Mouse (Mus musculus): ENCODE results near the gene Mknk2. TPM values are rescaled to one million over a fixed set of nuclear protein-coding genes. Genes with fewer than 3 reads are reported as not detected.

Gene Mknk2
- polyA plus RNA-seq, 1 experiment from 2014 or later = 103 TPM

DNA sequence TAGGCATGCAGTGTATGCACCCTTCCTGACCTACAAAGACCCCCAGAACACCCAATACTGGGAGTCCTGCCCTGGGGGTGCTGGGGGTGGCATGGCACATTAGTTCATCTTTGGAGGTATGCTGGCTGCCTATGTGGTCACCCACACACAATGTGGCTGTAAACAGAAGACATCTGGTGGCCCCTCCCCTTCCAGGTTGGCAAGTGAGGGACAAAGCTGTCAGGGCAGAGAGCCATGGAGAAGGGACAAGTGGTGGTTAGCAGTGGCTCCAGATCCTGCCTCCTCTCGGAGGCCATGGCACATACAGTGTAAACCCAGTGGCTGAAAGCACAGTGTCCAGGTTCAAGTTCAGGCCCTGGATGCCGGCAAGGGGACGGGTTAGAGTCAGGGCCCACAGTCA is 8.7 kb upstream of the Mknk2 start:
- 93% methylated on average over 3 of the region's 3 CpGs for WGBS
- no peak overlapping the region for H3K9ac ChIP-seq
- H3K9me3 ChIP-seq (replicated peaks) = no peaks in the 10 kb centered on the region
- ATAC-seq (replicated peaks; ENCODE audit: low FRiP score) = no peak
- no peak overlapping the region for H3K4me3 ChIP-seq (replicated peaks)
- no peaks in the 10 kb centered on the region for H3K4me1 ChIP-seq
- H3K27me3 ChIP-seq = no peaks in the 10 kb centered on the region
- peaks cover 54% of the 10 kb centered on the region for H3K36me3 ChIP-seq
- no peak overlapping the region for H3K27ac ChIP-seq
- H3K4me2 ChIP-seq = no peak overlapping the region

DNA sequence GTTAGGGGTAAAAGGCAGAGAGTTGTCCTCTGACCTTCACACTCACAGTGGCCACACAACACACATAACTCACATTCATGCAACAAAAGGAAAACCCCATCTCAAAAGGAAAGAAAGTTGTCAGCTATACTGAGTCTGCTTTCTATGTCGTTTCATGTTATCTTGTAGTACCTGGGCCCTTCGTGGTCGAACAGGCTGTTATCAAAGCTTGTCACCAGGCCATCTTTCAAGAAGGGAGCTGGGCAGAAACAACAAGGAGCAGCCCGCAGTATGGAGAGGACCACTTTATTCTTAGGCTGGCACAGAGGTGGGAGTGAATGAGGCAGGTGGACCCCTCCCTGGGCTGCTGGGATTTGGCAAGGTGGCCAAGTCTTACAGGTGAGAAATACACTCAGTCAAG is 7.1 kb upstream of the Mknk2 start:
- Histone ChIP-seq H3K4me1 (peaks cover 5% of the 10 kb centered on the region), H3K27ac (no peak overlapping the region), H3K27me3 (no peaks in the 10 kb centered on the region), H3K9me3 (replicated peaks) (no peaks in the 10 kb centered on the region), H3K4me2 (no peak overlapping the region), H3K4me3 (replicated peaks) (no peak overlapping the region), H3K9ac (no peak overlapping the region), H3K36me3 (peaks cover 40% of the 10 kb centered on the region)
- ATAC-seq (replicated peaks; ENCODE audit: low FRiP score) = no peak
- 83% methylated on average over 4 of the region's 4 CpGs for WGBS

DNA sequence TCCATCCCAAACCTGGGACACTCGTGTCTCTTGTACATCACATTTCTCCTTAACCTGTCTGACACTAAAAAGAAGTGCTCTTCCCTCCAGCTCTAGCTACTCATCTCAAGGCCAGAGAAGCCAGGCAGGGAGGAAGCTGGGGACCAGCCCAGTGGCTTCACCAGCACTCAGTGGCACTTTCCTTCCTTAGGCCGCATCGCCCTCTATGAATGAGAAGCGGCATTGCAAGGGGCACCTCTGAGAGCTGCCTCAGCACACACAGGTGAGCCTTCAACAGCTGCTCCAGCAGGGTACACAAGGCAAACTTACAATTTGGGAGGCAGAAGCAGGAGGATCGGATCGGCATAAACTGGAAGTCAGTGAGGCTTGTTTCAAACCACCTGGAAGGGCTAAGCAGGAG is 6.3 kb upstream of the Mknk2 start:
- H3K9ac ChIP-seq = 0 out of 2 replicates have a peak overlapping the region, but pooled peaks have one; percentile 1
- no peak overlapping the region for H3K4me3 ChIP-seq (replicated peaks)
- peaks cover 13% of the 10 kb centered on the region for H3K4me1 ChIP-seq
- peaks cover 33% of the 10 kb centered on the region for H3K36me3 ChIP-seq
- no peak overlapping the region for H3K27ac ChIP-seq
- no peak overlapping the region for H3K4me2 ChIP-seq
- WGBS = 51% methylated on average over 6 of the region's 6 CpGs
- ATAC-seq (replicated peaks; ENCODE audit: low FRiP score) = no peak
- no peaks in the 10 kb centered on the region for H3K27me3 ChIP-seq
- H3K9me3 ChIP-seq (replicated peaks) = no peaks in the 10 kb centered on the region

DNA sequence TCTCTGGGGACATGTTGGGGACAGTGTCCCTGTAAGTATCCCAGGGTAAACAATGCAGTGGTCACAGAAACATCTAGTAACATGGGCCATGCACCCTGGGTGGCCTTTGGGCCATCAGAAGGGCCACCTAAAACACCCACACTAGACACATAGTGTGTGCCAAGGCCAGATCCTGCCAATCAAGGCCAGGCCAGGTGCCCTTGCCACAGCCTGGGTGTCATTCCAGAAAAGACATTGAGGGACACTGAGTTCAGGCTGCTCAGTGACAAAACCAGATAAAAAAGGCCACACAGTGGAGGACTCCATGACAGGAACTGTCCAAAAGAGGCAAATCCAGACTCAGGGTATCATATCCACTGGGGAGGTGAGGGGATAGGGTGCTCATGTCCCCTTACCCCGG is 5.7 kb upstream of the Mknk2 start:
- WGBS = 88% methylated on average over 1 of the region's 1 CpGs
- ATAC-seq (replicated peaks; ENCODE audit: low FRiP score) = no peak
- Histone ChIP-seq H3K4me1 (peaks cover 19% of the 10 kb centered on the region), H3K9ac (0 out of 2 replicates have a peak overlapping the region, but pooled peaks have one; percentile 1), H3K27me3 (no peaks in the 10 kb centered on the region), H3K9me3 (replicated peaks) (no peaks in the 10 kb centered on the region), H3K4me3 (replicated peaks) (no peak overlapping the region), H3K27ac (no peak overlapping the region), H3K36me3 (peaks cover 30% of the 10 kb centered on the region), H3K4me2 (no peak overlapping the region)

DNA sequence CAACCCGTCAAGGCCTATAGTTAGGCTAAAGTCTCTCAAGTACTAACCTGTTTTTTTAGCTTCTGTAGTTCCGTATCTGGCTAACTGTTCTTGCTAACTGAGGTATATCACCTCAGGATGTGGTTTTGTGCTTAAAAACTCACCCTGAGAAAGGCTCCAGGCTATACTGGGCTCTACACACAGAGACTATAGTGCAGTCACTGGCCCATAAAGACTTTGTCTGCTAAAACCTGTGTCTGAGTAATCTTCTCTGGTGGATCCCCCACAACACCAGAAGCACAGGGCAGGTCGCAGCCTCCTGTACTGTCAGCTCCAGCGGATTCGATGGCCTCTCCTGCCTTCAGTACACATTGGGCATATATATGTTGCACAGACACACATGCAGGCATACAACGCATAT is 4.1 kb upstream of the Mknk2 start:
- no peak overlapping the region for H3K9ac ChIP-seq
- H3K4me3 ChIP-seq (replicated peaks) = no peak overlapping the region
- H3K36me3 ChIP-seq = peaks cover 25% of the 10 kb centered on the region
- H3K27me3 ChIP-seq = no peaks in the 10 kb centered on the region
- 92% methylated on average over 6 of the region's 6 CpGs for WGBS
- H3K4me1 ChIP-seq = peaks cover 35% of the 10 kb centered on the region
- H3K27ac ChIP-seq = no peak overlapping the region
- H3K4me2 ChIP-seq = no peak overlapping the region
- ATAC-seq (replicated peaks; ENCODE audit: low FRiP score) = no peak
- H3K9me3 ChIP-seq (replicated peaks) = no peaks in the 10 kb centered on the region

DNA sequence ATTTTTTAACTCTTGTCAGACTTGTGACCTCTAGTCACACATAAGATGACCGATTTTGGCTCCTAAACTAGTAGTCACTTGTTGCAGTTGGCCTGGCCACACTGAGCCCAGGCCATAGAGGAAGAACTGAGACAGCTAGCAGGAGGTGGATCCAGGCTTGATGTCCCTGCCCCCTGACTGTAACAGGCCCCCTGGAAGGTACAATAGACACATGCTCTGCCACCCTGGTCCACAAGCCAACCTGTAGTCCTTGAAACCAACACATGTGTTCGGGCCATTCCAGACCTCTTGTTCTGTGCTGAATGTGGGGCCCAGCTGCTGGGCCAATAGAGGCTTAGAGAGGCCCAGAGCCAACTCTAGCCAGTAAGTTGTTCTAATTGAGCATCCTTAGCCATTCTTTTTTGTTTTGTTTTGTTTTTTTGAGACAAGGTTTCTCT is 2.4 kb upstream of the Mknk2 start:
- WGBS = 64% methylated on average over 2 of the region's 2 CpGs
- ATAC-seq (replicated peaks; ENCODE audit: low FRiP score) = no peak
- Histone ChIP-seq H3K9me3 (replicated peaks) (no peaks in the 10 kb centered on the region), H3K27me3 (no peaks in the 10 kb centered on the region), H3K9ac (0 out of 2 replicates have a peak overlapping the region, but pooled peaks have one; percentile 15), H3K4me3 (replicated peaks) (no peak overlapping the region), H3K36me3 (peaks cover 8% of the 10 kb centered on the region; the same call in 1 of the 2 replicates), H3K4me1 (peaks cover 39% of the 10 kb centered on the region), H3K27ac (peak overlapping the region; percentile 98), H3K4me2 (no peak overlapping the region)

DNA sequence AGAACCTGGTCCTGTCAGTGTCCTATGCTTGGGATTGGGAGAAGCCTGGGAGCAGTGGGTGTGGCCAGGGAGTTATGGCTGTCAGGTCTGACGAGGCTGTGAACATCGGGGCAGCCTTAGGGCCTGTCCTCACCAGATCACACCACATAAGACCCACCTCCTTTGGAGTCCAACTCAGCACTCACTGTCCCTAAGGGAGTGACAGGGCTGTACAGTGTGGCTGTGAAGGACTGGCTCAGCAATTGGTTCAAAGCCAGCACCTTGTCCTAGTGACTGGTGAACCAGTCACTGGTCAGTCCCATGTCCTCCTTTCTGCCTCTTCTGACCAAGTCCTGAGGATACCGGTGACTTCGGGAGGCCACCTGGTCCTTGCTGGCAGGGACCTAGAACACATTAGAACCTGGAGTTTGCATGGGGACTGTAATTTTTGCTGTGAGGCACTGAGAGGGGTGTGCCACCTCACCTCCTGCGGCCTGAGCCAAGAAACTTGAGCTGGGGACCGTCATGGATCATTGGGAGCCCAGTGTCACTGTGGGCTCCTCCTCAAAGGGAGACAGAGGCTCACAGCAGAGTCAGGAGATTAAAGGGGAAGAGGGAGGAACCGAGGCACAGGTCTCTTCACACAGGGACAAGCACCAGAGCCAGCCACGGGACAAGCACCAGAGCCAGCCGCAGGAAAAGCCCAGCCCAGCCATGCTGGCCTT is 1.8 kb upstream of the Mknk2 start:
- H3K9me3 ChIP-seq (replicated peaks) = no peaks in the 10 kb centered on the region
- H3K36me3 ChIP-seq = peaks cover 3% of the 10 kb centered on the region; the same call in 1 of the 2 replicates
- 25% methylated on average over 9 of the region's 9 CpGs for whole genome bisulfite sequencing
- no peak overlapping the region for H3K4me3 ChIP-seq (replicated peaks)
- ATAC-seq (replicated peaks; ENCODE audit: low FRiP score) = no peak
- H3K4me2 ChIP-seq = no peak overlapping the region; the same call in 1 of the 2 replicates
- no peaks in the 10 kb centered on the region for H3K27me3 ChIP-seq
- peak overlapping the region; percentile 98 for H3K27ac ChIP-seq
- H3K9ac ChIP-seq = 0 out of 2 replicates have a peak overlapping the region, but pooled peaks have one; percentile 15
- H3K4me1 ChIP-seq = peaks cover 45% of the 10 kb centered on the region

DNA sequence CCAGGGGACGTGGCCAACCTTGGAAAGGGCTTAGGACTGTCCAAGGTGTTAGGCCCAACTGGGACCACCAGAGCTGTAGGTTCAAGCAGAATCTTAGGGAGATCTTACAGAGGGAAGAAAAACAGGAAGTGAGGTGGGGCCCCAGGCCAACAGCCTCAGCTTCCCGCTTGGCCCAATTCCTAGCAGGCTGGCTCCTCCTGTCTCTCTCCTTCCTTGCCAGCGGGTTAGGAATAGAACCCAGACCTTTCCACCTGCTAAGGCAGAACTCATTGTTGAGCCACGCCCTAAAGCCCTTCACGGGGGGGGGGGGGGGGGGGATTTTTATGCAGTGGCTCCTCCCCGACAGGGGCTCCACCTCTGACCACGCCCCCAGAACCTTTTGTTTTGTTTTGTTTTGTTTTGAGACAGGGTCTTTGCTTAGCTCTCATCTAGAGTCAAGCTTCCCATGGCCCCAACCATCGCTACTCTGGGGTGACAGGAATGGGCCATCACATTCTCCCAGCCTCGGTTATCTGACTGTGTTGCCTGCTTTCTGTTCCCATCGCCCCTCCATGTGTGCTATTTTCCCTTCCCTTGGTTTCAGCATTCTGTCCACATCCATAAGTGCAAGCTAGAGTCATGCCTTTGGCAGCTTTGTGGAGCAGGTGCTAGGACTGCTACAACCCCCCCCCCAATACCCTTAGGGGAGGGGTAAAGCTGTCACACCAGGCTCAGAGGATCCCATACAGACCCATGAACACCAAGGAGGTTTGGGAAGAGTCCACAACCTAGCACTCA is 877 bp upstream of the Mknk2 start:
- Histone ChIP-seq H3K4me3 (replicated peaks) (no peak overlapping the region), H3K27ac (peak overlapping the region; percentile 98), H3K4me1 (peaks cover 54% of the 10 kb centered on the region), H3K9ac (0 out of 2 replicates have a peak overlapping the region, but pooled peaks have one; percentile 5), H3K36me3 (no peaks in the 10 kb centered on the region), H3K4me2 (peak overlapping the region; percentile 81), H3K9me3 (replicated peaks) (no peaks in the 10 kb centered on the region), H3K27me3 (no peaks in the 10 kb centered on the region)
- 46% methylated on average over 8 of the region's 10 CpGs for WGBS
- ATAC-seq (replicated peaks; ENCODE audit: low FRiP score) = no peak

DNA sequence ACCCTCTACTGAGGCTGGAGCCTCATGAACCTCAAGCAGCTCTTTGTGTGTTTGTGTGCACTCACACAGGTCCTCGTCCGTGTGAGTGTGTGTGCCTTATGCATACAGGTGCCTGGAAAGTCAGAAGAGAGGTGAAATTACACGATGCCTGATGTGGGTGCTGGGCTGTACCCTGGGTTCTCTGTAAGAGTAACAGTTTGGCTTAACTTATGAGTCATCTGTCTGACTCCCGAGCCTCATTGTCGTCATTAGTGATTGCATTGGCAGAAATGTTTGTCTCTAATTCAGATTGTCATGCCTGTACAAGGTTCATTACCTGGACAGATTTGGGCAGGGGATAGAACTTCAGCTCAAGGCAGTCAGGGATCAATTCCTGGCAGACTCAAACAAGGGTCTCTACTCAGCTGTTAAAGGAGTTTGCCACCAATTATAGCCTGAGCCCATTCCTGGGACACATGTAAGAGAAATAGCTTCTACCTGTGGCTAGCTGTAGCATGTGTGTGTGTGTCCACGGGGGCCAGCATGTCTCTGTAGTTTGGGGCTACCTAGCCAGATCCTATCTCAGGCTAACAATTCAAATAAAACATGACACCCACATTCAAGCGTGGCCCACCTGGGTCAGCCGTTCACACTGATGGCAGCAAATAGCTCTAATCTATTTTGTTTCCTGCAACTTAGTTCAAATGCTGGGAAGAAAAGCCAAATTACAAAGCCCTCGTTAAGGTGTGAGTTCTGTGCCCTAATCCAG is 610 bp downstream of the Mknk2 start:
- peak overlapping the region; percentile 70 for H3K9ac ChIP-seq
- WGBS = 20% methylated on average over 9 of the region's 9 CpGs
- peak overlapping the region; percentile 81 for H3K4me2 ChIP-seq
- H3K36me3 ChIP-seq = peaks cover 13% of the 10 kb centered on the region; the same call in 1 of the 2 replicates
- no peaks in the 10 kb centered on the region for H3K27me3 ChIP-seq
- peak overlapping the region; percentile 98 for H3K27ac ChIP-seq
- no peaks in the 10 kb centered on the region for H3K9me3 ChIP-seq (replicated peaks)
- H3K4me3 ChIP-seq (replicated peaks) = peak overlapping the region; percentile 91
- no peak for ATAC-seq (replicated peaks; ENCODE audit: low FRiP score)
- peaks cover 69% of the 10 kb centered on the region for H3K4me1 ChIP-seq

DNA sequence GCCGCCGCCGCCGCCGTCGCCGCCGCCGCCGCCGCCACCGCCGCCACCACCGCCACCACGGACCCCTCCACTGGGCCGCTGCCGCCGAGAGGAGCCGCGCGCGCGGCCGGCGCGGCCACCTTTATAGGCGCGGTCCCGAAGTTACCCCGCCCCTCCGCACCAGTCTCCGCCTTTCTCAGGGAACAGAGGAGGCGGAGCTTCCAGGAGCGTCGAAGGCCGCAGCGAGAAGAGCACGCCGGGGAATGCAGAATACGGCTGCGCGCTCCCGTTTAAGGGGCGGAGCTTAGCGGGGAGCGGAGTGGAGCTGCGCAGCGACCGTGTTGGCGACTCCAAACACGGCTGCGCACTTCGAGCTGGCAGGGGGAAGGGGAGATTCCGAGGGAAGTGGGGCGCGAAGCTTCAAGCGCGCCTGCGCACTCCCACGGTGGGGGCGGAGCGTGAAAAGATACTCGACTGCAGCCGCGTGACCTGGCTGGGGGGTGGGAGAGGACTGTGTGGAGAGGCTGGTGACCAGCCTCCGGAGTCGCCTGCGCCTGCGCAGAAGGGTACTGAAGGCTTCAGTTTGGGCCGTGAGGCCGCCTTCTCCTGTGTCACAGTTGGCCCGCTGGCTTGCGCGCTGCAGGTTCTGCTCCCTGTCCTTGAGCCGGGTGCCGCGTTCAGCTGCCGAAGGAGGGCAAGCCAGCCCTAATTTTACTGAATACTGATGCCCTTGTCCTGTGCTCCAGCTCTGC is 1.5 kb downstream of the Mknk2 start:
- H3K4me2 ChIP-seq = peak overlapping the region; percentile 81
- H3K4me3 ChIP-seq (replicated peaks) = peak overlapping the region; percentile 91

More for the DNA sequence above, 1.5 kb downstream of the Mknk2 start:
- Histone ChIP-seq H3K9ac (peak overlapping the region; percentile 99), H3K9me3 (replicated peaks) (no peaks in the 10 kb centered on the region), H3K27me3 (no peaks in the 10 kb centered on the region), H3K36me3 (peaks cover 21% of the 10 kb centered on the region), H3K27ac (peak overlapping the region; percentile 98), H3K4me1 (peaks cover 72% of the 10 kb centered on the region)
- peak; percentile 93 for ATAC-seq (replicated peaks; ENCODE audit: low FRiP score)
- under 1% methylated on average over 74 of the region's 78 CpGs for WGBS

Data from kidney, embryonic 15.5 days (tissue).